Mouse (Mus musculus) neural tube, embryonic 14.5 days (tissue): ENCODE data around the gene Tmsb15a. TPM values are rescaled to one million over a fixed set of nuclear protein-coding genes. Genes with fewer than 3 reads are reported as not detected.
"Not testable (repeated sequence)": the region's sequence is repeated elsewhere in the genome, so short reads cannot be mapped to it uniquely, and the experiment has no call there.

Experiments
- ATAC-seq: fragments of 200-750 bp; cut with Nextera tagmentation; 2 replicates; pipeline ENCODE4 v1.8.0; 2017; ENCODE audit warnings: low read depth, mild to moderate bottlenecking, moderate TSS enrichment, moderate library complexity
- H3K27ac ChIP-seq: fragments of 300-500 bp; sonication (generic); 2 replicates; pipeline ENCODE4 v1.5.1; 2014; ENCODE audit warnings: low read depth, mild to moderate bottlenecking, control low read depth, low read length, moderate library complexity, mixed read lengths
- H3K27me3 ChIP-seq: fragments of 300-500 bp; sonication (generic); 2 replicates; pipeline ENCODE4 v1.6.1; 2014; ENCODE audit warnings: low read length; ENCODE audit not compliant: control insufficient read depth, insufficient read depth
- H3K36me3 ChIP-seq: fragments of 300-500 bp; sonication (generic); 2 replicates; pipeline ENCODE4 v1.6.1; 2014; ENCODE audit warnings: low read length, mixed read lengths; ENCODE audit not compliant: control insufficient read depth, insufficient read depth
- H3K4me1 ChIP-seq: fragments of 300-500 bp; sonication (generic); 2 replicates; pipeline ENCODE4 v1.6.1; 2014; ENCODE audit warnings: low read length; ENCODE audit not compliant: control insufficient read depth, insufficient read depth
- H3K4me2 ChIP-seq: fragments of 300-500 bp; sonication (generic); 2 replicates; pipeline ENCODE4 v1.6.1; 2014; ENCODE audit warnings: mild to moderate bottlenecking, low read depth, low read length, control low read depth
- H3K4me3 ChIP-seq: fragments of 300-500 bp; sonication (generic); 2 replicates; pipeline ENCODE4 v1.5.1; 2014; ENCODE audit warnings: low read depth, low read length, control low read depth, mixed read lengths
- H3K9ac ChIP-seq: fragments of 300-500 bp; sonication (generic); replicated peaks from 2 replicates; pipeline ENCODE4 v1.6.1; 2014; ENCODE audit warnings: low read depth, mild to moderate bottlenecking, control low read depth, low read length, mixed read lengths
- H3K9me3 ChIP-seq: fragments of 300-500 bp; sonication (generic); 2 replicates; pipeline ENCODE4 v1.6.1; 2016; ENCODE audit warnings: low read length; ENCODE audit not compliant: control insufficient read depth
- WGBS: fragments of 180-500 bp; shearing (Covaris S2); extraction: QIAGEN DNeasy Blood & Tissue Kit; methylation state at CpG from one replicate; pipeline ENCODE4 v1.1.7; 2014; 5-methylcytosine and 5-hydroxymethylcytosine counted together
- polyA plus RNA-seq: library from polyadenylated mRNA; unstranded; fragments of >200 nt; fragmentation: Nextera tagmentation; extraction: Ambion mirVana; gene quantifications from 2 replicates; pipeline ENCODE4 v1.2.1, GENCODE M21; 2014

The Tmsb15a gene
- not detected in 2 replicates for polyA plus RNA-seq

GRCm38 (mm10) chrX:135725161-135725560 lies at the start of gene Tmsb15a:
Gene Tmsb15a (minus strand): TSS chrX:135725261.
- ATAC-seq, result no peak
- Histone ChIP-seq H3K9ac (no peak within 1 kb of the TSS), H3K27me3 (no peaks in the 10 kb centered on the region), H3K4me3 (no peak within 1 kb of the TSS), H3K9me3 (no peaks in the 10 kb centered on the region), H3K36me3 (no peaks in the 10 kb centered on the region), H3K27ac (no peak within 1 kb of the TSS), H3K4me1 (no peaks in the 10 kb centered on the region), H3K4me2 (no peak within 1 kb of the TSS)
- WGBS, result 91% methylated on average over 10 of the region's 10 CpGs

GRCm38 (mm10) chrX:135768565-135768964 lies 43.5 kb upstream of the Tmsb15a start:
- no peak overlapping the region for H3K9ac ChIP-seq
- H3K36me3 ChIP-seq, result no peaks in the 10 kb centered on the region
- no peak overlapping the region for H3K4me3 ChIP-seq
- 90% methylated on average over 2 of the region's 2 CpGs for WGBS
- no peaks in the 10 kb centered on the region for H3K27me3 ChIP-seq
- no peak overlapping the region for H3K4me2 ChIP-seq
- no peaks in the 10 kb centered on the region for H3K9me3 ChIP-seq
- H3K4me1 ChIP-seq, result no peaks in the 10 kb centered on the region
- no peak overlapping the region for H3K27ac ChIP-seq
- ATAC-seq, result no peak

GRCm38 (mm10) chrX:135768043-135768548 lies 43.0 kb upstream of the Tmsb15a start:
- no peak for ATAC-seq
- 78% methylated on average over 2 of the region's 3 CpGs for WGBS
- Histone ChIP-seq H3K4me3 (no peak overlapping the region), H3K4me2 (no peak overlapping the region), H3K27ac (no peak overlapping the region), H3K4me1 (no peaks in the 10 kb centered on the region), H3K9ac (no peak overlapping the region), H3K9me3 (no peaks in the 10 kb centered on the region), H3K27me3 (no peaks in the 10 kb centered on the region), H3K36me3 (no peaks in the 10 kb centered on the region)

GRCm38 (mm10) chrX:135761707-135762106 lies 36.6 kb upstream of the Tmsb15a start:
- no peak overlapping the region for H3K4me2 ChIP-seq

GRCm38 (mm10) chrX:135752832-135753231 lies 27.8 kb upstream of the Tmsb15a start:
- no peak overlapping the region for H3K4me2 ChIP-seq
- H3K27ac ChIP-seq, result no peak overlapping the region
- H3K36me3 ChIP-seq, result no peaks in the 10 kb centered on the region
- H3K9me3 ChIP-seq, result no peaks in the 10 kb centered on the region
- peak; percentile 68 for ATAC-seq
- no peaks in the 10 kb centered on the region for H3K27me3 ChIP-seq
- H3K4me1 ChIP-seq, result no peaks in the 10 kb centered on the region
- WGBS, result 2% methylated on average over 2 of the region's 2 CpGs
- H3K4me3 ChIP-seq, result no peak overlapping the region
- H3K9ac ChIP-seq, result no peak overlapping the region

More at GRCm38 (mm10) chrX:135761707-135762106, 36.6 kb upstream of the Tmsb15a start:
- no peak for ATAC-seq
- Histone ChIP-seq H3K4me1 (no peaks in the 10 kb centered on the region), H3K27ac (no peak overlapping the region), H3K27me3 (no peaks in the 10 kb centered on the region), H3K9me3 (no peaks in the 10 kb centered on the region), H3K36me3 (no peaks in the 10 kb centered on the region), H3K4me3 (no peak overlapping the region), H3K9ac (no peak overlapping the region)

GRCm38 (mm10) chrX:135745376-135745775 lies 20.3 kb upstream of the Tmsb15a start:
- H3K36me3 ChIP-seq, H3K4me1 ChIP-seq, ATAC-seq, H3K9me3 ChIP-seq, H3K27ac ChIP-seq, H3K4me2 ChIP-seq, H3K4me3 ChIP-seq, H3K9ac ChIP-seq, H3K27me3 ChIP-seq: not testable (repeated sequence)
- 88% methylated on average over 3 of the region's 3 CpGs for WGBS

GRCm38 (mm10) chrX:135743056-135743355 lies 17.9 kb upstream of the Tmsb15a start:
- H3K4me3 ChIP-seq, result peak overlapping the region; percentile 54

GRCm38 (mm10) chrX:135742304-135743055 lies 17.4 kb upstream of the Tmsb15a start, which contains the start of the genes Armcx5 and Gprasp1:
Gene Armcx5 (plus strand): TSS chrX:135742733.
Gene Gprasp1 (plus strand): TSS chrX:135742733.
- WGBS, result 13% methylated on average over 48 of the region's 48 CpGs
- Histone ChIP-seq H3K27ac (peak within 1 kb of the TSS; percentile 86), H3K4me1 (0 out of 2 replicates have a peak, but pooled peaks cover 4% of the 10 kb centered on the region), H3K36me3 (no peaks in the 10 kb centered on the region), H3K4me2 (peak within 1 kb of the TSS; percentile 47), H3K4me3 (peak within 1 kb of the TSS; percentile 54), H3K27me3 (no peaks in the 10 kb centered on the region), H3K9me3 (no peaks in the 10 kb centered on the region), H3K9ac (peak within 1 kb of the TSS; percentile 62)
- ATAC-seq, result peak; percentile 99

More at GRCm38 (mm10) chrX:135743056-135743355, 17.9 kb upstream of the Tmsb15a start:
- Histone ChIP-seq H3K4me1 (0 out of 2 replicates have a peak, but pooled peaks cover 4% of the 10 kb centered on the region), H3K27ac (peak overlapping the region; percentile 86), H3K4me2 (peak overlapping the region; percentile 47), H3K27me3 (no peaks in the 10 kb centered on the region), H3K9ac (peak overlapping the region; percentile 62), H3K9me3 (no peaks in the 10 kb centered on the region), H3K36me3 (no peaks in the 10 kb centered on the region)
- 28% methylated on average over 7 of the region's 7 CpGs for WGBS
- peak; percentile 50; the same call in 1 of the 2 replicates for ATAC-seq

GRCm38 (mm10) chrX:135738730-135739520 lies 13.9 kb upstream of the Tmsb15a start:
- no peaks in the 10 kb centered on the region for H3K9me3 ChIP-seq
- no peak for ATAC-seq
- H3K27ac ChIP-seq, result no peak overlapping the region
- no peak overlapping the region for H3K4me3 ChIP-seq
- no peaks in the 10 kb centered on the region for H3K36me3 ChIP-seq
- 0 out of 2 replicates have a peak, but pooled peaks cover 4% of the 10 kb centered on the region for H3K4me1 ChIP-seq
- H3K27me3 ChIP-seq, result no peaks in the 10 kb centered on the region
- no peak overlapping the region for H3K4me2 ChIP-seq
- no peak overlapping the region for H3K9ac ChIP-seq
- WGBS, result 93% methylated on average over 2 of the region's 2 CpGs
